Mouse (Mus musculus) liver, embryonic 11.5 days (tissue): ENCODE measurements around the gene Gm8300. TPM values are rescaled to one million over a fixed set of nuclear protein-coding genes. Genes with fewer than 3 reads are reported as not detected.
"Not testable (repeated sequence)": the region's sequence is repeated elsewhere in the genome, so short reads cannot be mapped to it uniquely, and the experiment has no call there.

ENCODE experiments used
- ATAC-seq: fragments of 200-750 bp; cut with Nextera tagmentation; replicated peaks from 2 replicates; pipeline ENCODE4 v1.8.0; 2017; ENCODE audit warnings: moderate number of reproducible peaks, mild to moderate bottlenecking, moderate TSS enrichment, moderate library complexity; ENCODE audit not compliant: low FRiP score
- DNase-seq: peaks from one replicate; pipeline ENCODE4 v3.0.0-alpha.2; 2017; ENCODE audit warnings: low spot score
- H3K27ac ChIP-seq: fragments of 300-500 bp; sonication (generic); 2 replicates; pipeline ENCODE4 v1.5.1; 2014; ENCODE audit warnings: mild to moderate bottlenecking, low read depth, low read length, control low read depth
- H3K27me3 ChIP-seq: fragments of 300-500 bp; sonication (generic); replicated peaks from 2 replicates; pipeline ENCODE4 v1.6.1; 2014; ENCODE audit warnings: low read length, mixed read lengths; ENCODE audit not compliant: control insufficient read depth, insufficient read depth
- H3K36me3 ChIP-seq: fragments of 300-500 bp; sonication (generic); 2 replicates; pipeline ENCODE4 v1.6.1; 2014; ENCODE audit warnings: mild to moderate bottlenecking, low read length, moderate library complexity, mixed read lengths; ENCODE audit not compliant: control insufficient read depth, insufficient read depth
- H3K4me1 ChIP-seq: fragments of 300-500 bp; sonication (generic); replicated peaks from 2 replicates; pipeline ENCODE4 v1.6.1; 2014; ENCODE audit warnings: low read length, mixed read lengths; ENCODE audit not compliant: control insufficient read depth, insufficient read depth
- H3K4me2 ChIP-seq: fragments of 300-500 bp; sonication (generic); 2 replicates; pipeline ENCODE4 v1.6.1; 2014; ENCODE audit warnings: mild to moderate bottlenecking, control low read depth, moderate library complexity
- H3K4me3 ChIP-seq: fragments of 300-500 bp; sonication (generic); 2 replicates; pipeline ENCODE4 v1.5.1; 2014; ENCODE audit warnings: low read depth, low read length, control low read depth
- H3K9ac ChIP-seq: fragments of 300-500 bp; sonication (generic); 2 replicates; pipeline ENCODE4 v1.6.1; 2014; ENCODE audit warnings: low read depth, low read length, control low read depth
- H3K9me3 ChIP-seq: fragments of 300-500 bp; sonication (generic); 2 replicates; pipeline ENCODE4 v1.6.1; 2016; ENCODE audit warnings: low read length, inconsistent platforms, mixed read lengths; ENCODE audit not compliant: control insufficient read depth
- WGBS: fragments of 180-500 bp; shearing (Covaris S2); extraction: QIAGEN DNeasy Blood & Tissue Kit; methylation state at CpG from one replicate; pipeline ENCODE4 v1.1.7; 2014; 5-methylcytosine and 5-hydroxymethylcytosine counted together
- polyA plus RNA-seq: library from polyadenylated mRNA; unstranded; fragments of >200 nt; fragmentation: Nextera tagmentation; extraction: Ambion mirVana; gene quantifications from 2 replicates; pipeline ENCODE4 v1.2.1, GENCODE M21; 2014

The Gm8300 gene
- polyA plus RNA-seq, result not detected in 2 replicates

DNA sequence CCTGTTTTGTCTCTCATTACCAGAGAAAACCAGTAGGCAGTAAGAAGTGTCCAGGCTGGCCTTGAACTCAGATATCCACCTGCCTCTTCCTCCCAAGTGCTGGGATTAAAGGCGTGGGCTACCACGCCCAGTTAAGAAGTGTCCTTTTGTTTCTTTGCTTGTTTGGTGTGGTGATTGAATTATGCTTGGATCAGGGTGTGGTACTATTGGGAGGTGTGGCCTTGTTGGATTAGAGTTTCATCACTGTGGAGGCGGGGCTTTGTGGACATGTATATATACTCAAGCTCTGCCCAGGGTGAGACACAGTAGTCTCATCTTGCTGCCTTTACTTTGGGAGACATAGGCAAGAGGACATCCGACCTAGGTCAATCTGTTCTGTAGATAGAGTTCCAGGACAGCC, at the start of gene Gm8300:
TSS of gene Gm8300 (plus strand) at position 301 of the 400 bp plus-strand sequence.
- H3K27me3 ChIP-seq, H3K4me3 ChIP-seq, H3K9ac ChIP-seq, H3K27ac ChIP-seq, DNase-seq, H3K9me3 ChIP-seq, H3K4me1 ChIP-seq, H3K4me2 ChIP-seq, ATAC-seq, H3K36me3 ChIP-seq: not testable (repeated sequence)
- 82% methylated on average over 4 of the region's 4 CpGs for WGBS

GRCm38 (mm10) chr12:87464678-87465297, 49.3 kb upstream of the Gm8300 start:
- H3K4me2 ChIP-seq, result no peak overlapping the region
- WGBS, result 74% methylated on average over 6 of the region's 6 CpGs
- ATAC-seq, result peak; percentile 88
- H3K27ac ChIP-seq, result no peak overlapping the region
- peaks cover 8% of the 10 kb centered on the region for H3K4me1 ChIP-seq
- H3K4me3 ChIP-seq, result no peak overlapping the region
- H3K27me3 ChIP-seq, result no peaks in the 10 kb centered on the region
- no peak for DNase-seq
- no peak overlapping the region for H3K9ac ChIP-seq
- H3K9me3 ChIP-seq, result no peaks in the 10 kb centered on the region
- H3K36me3 ChIP-seq, result peaks cover 39% of the 10 kb centered on the region

DNA sequence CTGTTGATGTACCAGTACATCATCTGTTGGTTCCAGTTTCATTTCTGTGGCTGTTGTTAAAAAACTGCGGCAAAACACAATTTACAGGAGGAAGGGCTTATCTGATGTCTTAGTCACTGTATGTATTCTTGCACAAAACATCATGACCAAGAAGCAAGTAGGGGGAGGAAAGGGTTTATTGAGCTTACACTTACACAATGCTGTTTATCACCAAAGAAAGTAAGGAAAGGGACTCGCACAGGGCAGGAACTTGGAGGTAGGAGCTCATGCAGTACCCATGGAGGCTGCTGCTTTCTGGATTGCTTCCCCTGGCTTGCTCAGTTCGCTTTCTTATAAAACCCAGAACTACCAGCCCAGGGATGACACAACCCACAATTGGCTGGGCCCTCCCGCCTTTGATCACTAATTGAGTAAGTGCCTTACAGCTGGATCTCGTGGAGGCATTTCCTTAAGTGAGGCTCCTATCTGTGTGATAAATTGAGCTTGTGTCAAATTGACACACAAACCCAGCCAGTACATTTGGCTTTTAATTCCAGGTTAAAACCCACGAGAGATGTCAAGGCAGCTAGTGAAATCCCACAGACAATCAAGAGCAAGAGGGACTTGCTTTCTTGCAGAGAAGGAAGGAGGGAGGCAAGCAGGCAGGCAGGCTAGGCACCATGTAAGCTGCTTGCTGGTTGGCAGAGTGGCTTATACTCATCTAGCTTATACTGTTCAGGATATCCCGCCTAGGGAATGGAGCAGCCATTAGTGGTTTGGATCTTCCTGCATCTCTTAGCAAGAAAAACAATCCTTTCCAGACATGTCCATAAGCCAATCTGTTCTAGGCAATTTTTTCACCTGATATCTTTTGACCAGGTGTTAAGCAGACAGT, 43.6 kb upstream of the Gm8300 start:
- ATAC-seq (no peak), DNase-seq (no peak)
- WGBS, result 45% methylated on average over 7 of the region's 7 CpGs
- H3K9me3 ChIP-seq, result no peaks in the 10 kb centered on the region
- peaks cover 9% of the 10 kb centered on the region for H3K36me3 ChIP-seq
- peak overlapping the region; percentile 89 for H3K4me3 ChIP-seq
- H3K27me3 ChIP-seq, result no peaks in the 10 kb centered on the region; the same call in 1 of the 2 replicates
- H3K4me1 ChIP-seq, result peaks cover 9% of the 10 kb centered on the region
- H3K9ac ChIP-seq, result peak overlapping the region; percentile 97
- peak overlapping the region; percentile 77 for H3K4me2 ChIP-seq
- H3K27ac ChIP-seq, result no peak overlapping the region

- no peaks in the 10 kb centered on the region; the same call in 1 of the 2 replicates for H3K27me3 ChIP-seq
- 1% methylated on average over 19 of the region's 19 CpGs for WGBS
- DNase-seq (no peak), ATAC-seq (no peak)
- peaks cover 9% of the 10 kb centered on the region for H3K4me1 ChIP-seq
- peak overlapping the region; percentile 97 for H3K9ac ChIP-seq
- H3K4me2 ChIP-seq, result peak overlapping the region; percentile 77
- H3K9me3 ChIP-seq, result no peaks in the 10 kb centered on the region
- peak overlapping the region; percentile 89 for H3K4me3 ChIP-seq
- H3K36me3 ChIP-seq, result peaks cover 9% of the 10 kb centered on the region
- peak overlapping the region; percentile 79 for H3K27ac ChIP-seq
Observed at GRCm38 (mm10) chr12:87471421-87471963, 42.6 kb upstream of the Gm8300 start.

- Histone ChIP-seq H3K4me2 (peak within 1 kb of the TSS; percentile 77), H3K36me3 (peaks cover 9% of the 10 kb centered on the region; the same call in 1 of the 2 replicates), H3K9me3 (no peaks in the 10 kb centered on the region), H3K4me1 (peaks cover 9% of the 10 kb centered on the region), H3K4me3 (peak within 1 kb of the TSS; percentile 89), H3K27me3 (no peaks in the 10 kb centered on the region; the same call in 1 of the 2 replicates), H3K27ac (peak within 1 kb of the TSS; percentile 79), H3K9ac (peak within 1 kb of the TSS; percentile 97)
- DNase-seq (peak; percentile 88), ATAC-seq (peak; percentile 94)
- 3% methylated on average over 45 of the region's 45 CpGs for WGBS
Observed at GRCm38 (mm10) chr12:87471964-87472786, 41.9 kb upstream of the Gm8300 start, which contains the start of gene Snw1. TSS of gene Snw1 (minus strand) at chr12:87472274.

- no peaks in the 10 kb centered on the region for H3K36me3 ChIP-seq
- H3K4me2 ChIP-seq, result no peak overlapping the region
- no peak overlapping the region for H3K9ac ChIP-seq
- no peaks in the 10 kb centered on the region; the same call in 1 of the 2 replicates for H3K27me3 ChIP-seq
- no peaks in the 10 kb centered on the region for H3K9me3 ChIP-seq
- DNase-seq (no peak), ATAC-seq (no peak)
- peaks cover 9% of the 10 kb centered on the region for H3K4me1 ChIP-seq
- H3K27ac ChIP-seq, result no peak overlapping the region
- WGBS, result 81% methylated on average over 3 of the region's 3 CpGs
- no peak overlapping the region for H3K4me3 ChIP-seq
Observed at GRCm38 (mm10) chr12:87474756-87475155, 39.4 kb upstream of the Gm8300 start.

DNA sequence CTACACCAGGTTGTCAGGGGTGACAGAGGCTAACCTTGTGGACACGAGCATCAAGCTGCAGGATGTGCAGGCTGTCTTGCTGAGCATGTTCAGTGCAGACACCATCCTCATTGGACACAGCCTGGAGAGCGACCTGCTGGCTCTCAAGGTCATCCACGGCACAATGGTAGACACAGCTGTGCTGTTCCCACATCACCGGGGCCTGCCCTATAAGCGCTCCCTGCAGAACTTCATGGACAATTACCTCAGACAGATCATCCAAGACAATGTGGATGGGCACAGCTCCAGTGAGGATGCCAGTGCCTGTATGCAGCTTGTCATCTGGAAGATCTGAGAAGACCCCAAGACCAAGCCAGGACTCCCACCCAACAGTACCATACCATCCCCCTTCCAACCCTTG, 31.6 kb upstream of the Gm8300 start:
- H3K4me2 ChIP-seq, ATAC-seq, H3K36me3 ChIP-seq, H3K4me3 ChIP-seq, H3K27ac ChIP-seq, DNase-seq, H3K4me1 ChIP-seq, H3K27me3 ChIP-seq, H3K9me3 ChIP-seq, H3K9ac ChIP-seq: not testable (repeated sequence)
- WGBS, result 80% methylated on average over 5 of the region's 5 CpGs

DNA sequence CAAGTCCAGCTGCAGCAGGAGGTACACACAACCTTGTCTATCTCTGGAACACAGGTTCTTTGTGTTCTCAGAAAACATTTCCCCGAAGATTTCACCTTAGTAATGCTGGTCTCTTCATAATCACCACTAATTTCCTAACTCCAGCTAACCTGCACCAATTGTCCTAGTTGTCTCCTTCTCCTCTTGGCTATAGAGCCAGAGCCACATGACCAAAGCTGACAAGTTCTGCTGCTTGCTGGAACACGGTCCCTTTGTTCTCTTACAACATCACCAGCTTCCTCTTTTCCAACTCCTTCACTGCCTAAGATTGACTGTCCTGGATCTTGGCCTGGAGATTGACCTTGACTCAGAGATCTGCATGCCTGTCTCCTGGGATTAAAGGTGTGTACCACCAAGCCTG, 25.4 kb upstream of the Gm8300 start:
- H3K4me3 ChIP-seq, DNase-seq, ATAC-seq, H3K4me2 ChIP-seq, H3K36me3 ChIP-seq, H3K9me3 ChIP-seq, H3K4me1 ChIP-seq, H3K9ac ChIP-seq, H3K27ac ChIP-seq, H3K27me3 ChIP-seq: not testable (repeated sequence)
- WGBS, result 50% methylated on average over 2 of the region's 2 CpGs
